Mouse (Mus musculus) left cerebral cortex, postnatal 10 days (tissue): ENCODE data around the gene Ntng2. TPM values are rescaled to one million over a fixed set of nuclear protein-coding genes. Genes with fewer than 3 reads are reported as not detected.

Experiments
- DNase-seq, 2 experiments: peaks; one replicate each; pipeline ENCODE4 v3.0.0; 2021 to 2022; ENCODE audit warnings: low spot score in 2 of 2, mixed read lengths in 1 of 2; ENCODE audit errors: extremely low spot score in 1 of 2
- intact Hi-C: fragments of 180-260 bp; cut with DNase I; formaldehyde crosslinking; loops from one replicate; pipeline ENCODE4 v1.15.1; 2025
- total RNA-seq, 2 experiments: library from RNA; stranded (reverse); gene quantifications; 2 replicates each; pipeline ENCODE4 v1.2.3; 2021

The Ntng2 gene
- total RNA-seq, result 100 to 1,000 TPM; 117 to 119 TPM

- peak in 1 of 2 experiments; percentile 60 for DNase-seq
- intact Hi-C loops, result loop anchor here (5.0 kb wide), 1 partner anchor 50 kb away; no protein-coding TSS in a partner anchor
Measured at GRCm38 (mm10) chr2:29252599-29253204, at the start of gene Ntng2. Gene Ntng2 (minus strand): TSS chr2:29253005.

- DNase-seq, result no peak
- intact Hi-C loops, result no loop called here
Measured at GRCm38 (mm10) chr2:29295557-29295956, 42.8 kb upstream of the Ntng2 start.

- intact Hi-C loops, result no loop called here
- no peak for DNase-seq
Measured at GRCm38 (mm10) chr2:29287651-29288050, 34.8 kb upstream of the Ntng2 start.

GRCm38 (mm10) chr2:29277703-29278121 is 24.9 kb upstream of the Ntng2 start:
- intact Hi-C loops, result no loop called here
- no peak for DNase-seq

GRCm38 (mm10) chr2:29271803-29272518 is 19.2 kb upstream of the Ntng2 start:
- peak in 1 of 2 experiments; percentile 53 for DNase-seq

GRCm38 (mm10) chr2:29271098-29271497 is 18.3 kb upstream of the Ntng2 start:
- intact Hi-C loops, result no loop called here
- no peak for DNase-seq

More at GRCm38 (mm10) chr2:29271803-29272518, 19.2 kb upstream of the Ntng2 start:
- intact Hi-C loops, result no loop called here

- DNase-seq, result peak in 1 of 2 experiments; percentile 42
- intact Hi-C loops, result no loop called here
Measured at GRCm38 (mm10) chr2:29266810-29267209, 14.0 kb upstream of the Ntng2 start.

- peak in 1 of 2 experiments; percentile 49 for DNase-seq
- intact Hi-C loops, result no loop called here
Measured at GRCm38 (mm10) chr2:29262436-29262915, 9.7 kb upstream of the Ntng2 start.

GRCm38 (mm10) chr2:29261126-29261525 is 8.3 kb upstream of the Ntng2 start:
- intact Hi-C loops, result no loop called here
- DNase-seq, result no peak

GRCm38 (mm10) chr2:29253205-29253865 is 530 bp upstream of the Ntng2 start:
- intact Hi-C loops, result loop anchor here (5.0 kb wide), 1 partner anchor 51 kb away; no protein-coding TSS in a partner anchor
- DNase-seq, result peak in 1 of 2 experiments; percentile 77

- DNase-seq, result peak in 1 of 2 experiments; percentile 71
- intact Hi-C loops, result loop anchor here (5.0 kb wide), 1 partner anchor 50 kb away; no protein-coding TSS in a partner anchor
Measured at GRCm38 (mm10) chr2:29252059-29252598, 676 bp downstream of the Ntng2 start.

- peak in 1 of 2 experiments; percentile 56 for DNase-seq
- intact Hi-C loops, result loop anchor here (5.0 kb wide), 1 partner anchor 49 kb away; no protein-coding TSS in a partner anchor
Measured at GRCm38 (mm10) chr2:29251095-29252058, 1.4 kb downstream of the Ntng2 start.

- intact Hi-C loops, result loop anchor here (5.0 kb wide), 1 partner anchor 48 kb away; no protein-coding TSS in a partner anchor
- DNase-seq, result no peak
Measured at GRCm38 (mm10) chr2:29250263-29251094, 2.3 kb downstream of the Ntng2 start.

- intact Hi-C loops, result loop anchor here (5.0 kb wide), 1 partner anchor 48 kb away; no protein-coding TSS in a partner anchor
- no peak for DNase-seq
Measured at GRCm38 (mm10) chr2:29249852-29250251, 3.0 kb downstream of the Ntng2 start.

GRCm38 (mm10) chr2:29248551-29248950 is 4.3 kb downstream of the Ntng2 start:
- intact Hi-C loops, result no loop called here
- DNase-seq, result no peak

- intact Hi-C loops, result no loop called here
- no peak for DNase-seq
Measured at GRCm38 (mm10) chr2:29247386-29247785, 5.4 kb downstream of the Ntng2 start.

GRCm38 (mm10) chr2:29246891-29247290 is 5.9 kb downstream of the Ntng2 start:
- intact Hi-C loops, result no loop called here
- DNase-seq, result no peak
